Mouse (Mus musculus): Measurements from ENCODE around the gene Tff2. TPM values are rescaled to one million over a fixed set of nuclear protein-coding genes. Genes with fewer than 3 reads are reported as not detected.
A peak's percentile ranks its signal among the peaks of the same experiment; 100 is the strongest.

Gene Tff2
- total and polyA plus RNA-seq, 3 experiments: not detected

GRCm38 (mm10) chr17:31183180-31183974 is 39.3 kb upstream of the Tff2 start:
- Histone ChIP-seq H3K27ac (ENCODE audit: control insufficient read depth, low read depth, low read length) (no peak overlapping the region), H3K9me3 (replicated peaks; ENCODE audit: insufficient read depth, low read length) (no peaks in the 10 kb centered on the region), H3K36me3 (ENCODE audit: control insufficient read depth in 1 of 2, insufficient read depth in 2 of 2, low read length in 2 of 2) (no peaks in the 10 kb centered on the region), H3K27me3 (ENCODE audit: control insufficient read depth in 1 of 2, insufficient read depth in 2 of 2, low read length in 2 of 2) (no peaks in the 10 kb centered on the region), H3K9ac (ENCODE audit: control insufficient read depth, low read depth, low read length, poor library complexity, severe bottlenecking) (no peak overlapping the region), H3K4me3 (ENCODE audit: control insufficient read depth in 1 of 2, insufficient read depth in 1 of 2, low read depth in 2 of 2, low read length in 2 of 2) (no peak overlapping the region), H3K4me1 (ENCODE audit: control insufficient read depth in 1 of 2, insufficient read depth in 2 of 2, low read length in 2 of 2) (0 out of 4 replicates have a peak, but pooled peaks cover 0 to 5% of the 10 kb centered on the region in 2 experiments), H3K79me2 (ENCODE audit: control insufficient read depth, insufficient read depth, low read length, poor library complexity) (no peaks in the 10 kb centered on the region)
- TF ChIP-seq NELFE (IDR thresholded peaks at IDR 0.05; ENCODE audit: low read depth, low read length): no peak
- no peak for TF ChIP-seq MAZ (IDR thresholded peaks at IDR 0.05; ENCODE audit: low read depth, low read length)
- no peak for TF ChIP-seq UBTF (IDR thresholded peaks at IDR 0.05; ENCODE audit: borderline replicate concordance, insufficient read depth, low read depth, low read length)
- no peak for TF ChIP-seq E2F4 (IDR thresholded peaks at IDR 0.05; ENCODE audit: borderline replicate concordance, low read depth, low read length)
- TF ChIP-seq TAL1 (IDR thresholded peaks at IDR 0.05; ENCODE audit: low read length): no peak
- TF ChIP-seq POLR2A (IDR thresholded peaks at IDR 0.05; ENCODE audit: control insufficient read depth in 1 of 2, insufficient read depth in 1 of 2, low read depth in 1 of 2, low read length in 2 of 2, poor library complexity in 1 of 2): no peak
- TF ChIP-seq RCOR1 (IDR thresholded peaks at IDR 0.05; ENCODE audit: low read depth, low read length): no peak
- no peak for TF ChIP-seq RAD21 (IDR thresholded peaks at IDR 0.05; ENCODE audit: low read depth, low read length)
- no peak for TF ChIP-seq ELF1 (IDR thresholded peaks at IDR 0.05; ENCODE audit: low read depth, low read length)
- TF ChIP-seq JUND (IDR thresholded peaks at IDR 0.05; ENCODE audit: low read depth, low read length): no peak
- no peak for TF ChIP-seq SMC3 (IDR thresholded peaks at IDR 0.05; ENCODE audit: low read depth, low read length)
- no peak for TF ChIP-seq ETS1 (IDR thresholded peaks at IDR 0.05; ENCODE audit: low read depth, low read length)
- TF ChIP-seq USF2 (IDR thresholded peaks at IDR 0.05; ENCODE audit: borderline replicate concordance in 1 of 2, insufficient read depth in 1 of 2, low read depth in 1 of 2, low read length in 2 of 2): no peak
- TF ChIP-seq CHD1 (IDR thresholded peaks at IDR 0.05; ENCODE audit: low read depth, low read length): no peak
- TF ChIP-seq POLR2AphosphoS2 (IDR thresholded peaks at IDR 0.05; ENCODE audit: low read length): no peak
- no peak for TF ChIP-seq NRF1 (IDR thresholded peaks at IDR 0.05; ENCODE audit: insufficient read depth, low read depth, low read length, poor library complexity, severe bottlenecking)
- no peak for DNase-seq (ENCODE audit: low read depth, low spot score)

- Histone ChIP-seq H3K79me2 (ENCODE audit: control insufficient read depth, insufficient read depth, low read length, poor library complexity) (no peaks in the 10 kb centered on the region), H3K9ac (ENCODE audit: control insufficient read depth, low read depth, low read length, poor library complexity, severe bottlenecking) (no peak overlapping the region), H3K27me3 (ENCODE audit: control insufficient read depth in 1 of 2, insufficient read depth in 2 of 2, low read length in 2 of 2) (no peaks in the 10 kb centered on the region; a peak in 1 of 4 replicates), H3K4me1 (ENCODE audit: control insufficient read depth in 1 of 2, insufficient read depth in 2 of 2, low read length in 2 of 2) (0 out of 4 replicates have a peak, but pooled peaks cover 0 to 5% of the 10 kb centered on the region in 2 experiments), H3K4me3 (ENCODE audit: control insufficient read depth in 1 of 2, insufficient read depth in 1 of 2, low read depth in 2 of 2, low read length in 2 of 2) (no peak overlapping the region), H3K36me3 (ENCODE audit: control insufficient read depth in 1 of 2, insufficient read depth in 2 of 2, low read length in 2 of 2) (no peaks in the 10 kb centered on the region), H3K27ac (ENCODE audit: control insufficient read depth, low read depth, low read length) (no peak overlapping the region), H3K9me3 (replicated peaks; ENCODE audit: insufficient read depth, low read length) (no peaks in the 10 kb centered on the region)
- TF ChIP-seq POLR2AphosphoS2 (IDR thresholded peaks at IDR 0.05; ENCODE audit: low read length): no peak
- TF ChIP-seq ZKSCAN1 (IDR thresholded peaks at IDR 0.05; ENCODE audit: low read depth, low read length): no peak
- TF ChIP-seq USF1 (IDR thresholded peaks at IDR 0.05; ENCODE audit: low read depth, low read length): peak; percentile 60; the same call in 1 of the 2 replicates
- no peak for TF ChIP-seq JUND (IDR thresholded peaks at IDR 0.05; ENCODE audit: low read depth, low read length)
- no peak for DNase-seq (ENCODE audit: low read depth, low spot score)
Measured at GRCm38 (mm10) chr17:31181490-31181889, 37.4 kb upstream of the Tff2 start.
